Mouse (Mus musculus): Measurements from ENCODE around the gene Nxnl2. TPM values are rescaled to one million over a fixed set of nuclear protein-coding genes. Genes with fewer than 3 reads are reported as not detected.

Gene Nxnl2
- total and polyA plus RNA-seq, 3 experiments = not detected

DNA sequence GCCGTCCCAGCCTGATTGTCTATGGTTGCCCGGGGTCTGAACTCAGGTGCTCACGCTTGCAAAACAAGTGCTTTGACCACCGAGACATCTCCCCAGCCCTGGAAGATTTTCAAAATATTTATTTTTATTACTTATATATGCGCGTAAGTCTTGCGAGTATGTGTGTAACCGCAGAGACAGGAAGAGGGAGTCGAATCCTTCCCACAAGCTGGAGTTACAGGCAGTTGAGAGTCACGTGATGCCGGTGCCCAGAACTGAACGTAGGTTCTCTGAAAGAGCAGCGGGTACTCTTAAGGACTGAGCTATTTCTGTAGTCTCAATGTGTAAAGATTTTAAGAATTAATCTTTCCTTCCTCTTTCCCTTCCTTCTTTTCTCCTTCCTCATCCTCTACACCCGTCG, 23.1 kb downstream of the Nxnl2 start:
- Histone ChIP-seq H3K27ac (ENCODE audit: control insufficient read depth, low read depth, low read length) (no peak overlapping the region), H3K27me3 (ENCODE audit: control insufficient read depth in 1 of 2, insufficient read depth in 2 of 2, low read length in 2 of 2) (no peaks in the 10 kb centered on the region), H3K36me3 (ENCODE audit: control insufficient read depth in 1 of 2, insufficient read depth in 2 of 2, low read length in 2 of 2) (no peaks in the 10 kb centered on the region), H3K79me2 (ENCODE audit: control insufficient read depth, insufficient read depth, low read length, poor library complexity) (no peaks in the 10 kb centered on the region), H3K4me1 (ENCODE audit: control insufficient read depth in 1 of 2, insufficient read depth in 2 of 2, low read length in 2 of 2) (no peaks in the 10 kb centered on the region), H3K9ac (ENCODE audit: control insufficient read depth, low read depth, low read length, poor library complexity, severe bottlenecking) (no peak overlapping the region), H3K4me3 (ENCODE audit: control insufficient read depth in 1 of 2, insufficient read depth in 1 of 2, low read depth in 2 of 2, low read length in 2 of 2) (no peak overlapping the region), H3K9me3 (replicated peaks; ENCODE audit: insufficient read depth, low read length) (no peaks in the 10 kb centered on the region)
- TF ChIP-seq SMC3 (IDR thresholded peaks at IDR 0.05; ENCODE audit: low read depth, low read length) (no peak), JUND (IDR thresholded peaks at IDR 0.05; ENCODE audit: low read depth, low read length) (no peak), MEF2A (IDR thresholded peaks at IDR 0.05; ENCODE audit: extremely low read depth, insufficient replicate concordance, low read depth, low read length, poor library complexity, severe bottlenecking) (no peak), GATA1 (IDR thresholded peaks at IDR 0.05; ENCODE audit: low read depth, low read length) (no peak), TCF12 (IDR thresholded peaks at IDR 0.05; ENCODE audit: low read depth, low read length) (no peak), POLR2A (IDR thresholded peaks at IDR 0.05; ENCODE audit: control insufficient read depth in 1 of 2, insufficient read depth in 1 of 2, low read depth in 1 of 2, low read length in 2 of 2, poor library complexity in 1 of 2) (no peak), GABPA (IDR thresholded peaks at IDR 0.05; ENCODE audit: low read depth, low read length) (no peak), MYC (IDR thresholded peaks at IDR 0.05; ENCODE audit: low read depth, low read length) (no peak), RCOR1 (IDR thresholded peaks at IDR 0.05; ENCODE audit: low read depth, low read length) (no peak), ZMIZ1 (IDR thresholded peaks at IDR 0.05; ENCODE audit: low read depth, low read length) (no peak), NELFE (IDR thresholded peaks at IDR 0.05; ENCODE audit: low read depth, low read length) (no peak)
- no peak for DNase-seq (ENCODE audit: low read depth, low spot score)

DNA sequence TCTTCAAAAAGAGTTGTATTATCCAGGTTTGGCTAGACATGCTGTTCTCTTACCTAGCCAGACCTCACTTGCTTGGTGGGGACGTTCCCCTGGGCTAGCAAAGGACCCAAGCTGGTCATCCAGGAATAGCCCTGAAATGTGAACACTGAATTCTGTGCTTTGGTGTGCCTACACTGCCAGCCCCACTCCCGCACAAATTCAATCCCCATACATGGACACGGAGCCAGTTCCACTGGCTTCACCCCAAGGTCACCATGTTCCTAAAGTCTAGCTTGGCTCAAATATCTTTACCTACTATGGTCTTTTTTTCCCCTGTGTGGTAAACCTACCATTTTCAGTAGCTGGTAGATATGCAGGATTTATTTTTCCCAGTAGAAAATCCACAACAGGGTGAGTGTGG, 26.9 kb downstream of the Nxnl2 start:
- TF ChIP-seq POLR2A (IDR thresholded peaks at IDR 0.05; ENCODE audit: control insufficient read depth in 1 of 2, insufficient read depth in 1 of 2, low read depth in 1 of 2, low read length in 2 of 2, poor library complexity in 1 of 2) (no peak), ZKSCAN1 (IDR thresholded peaks at IDR 0.05; ENCODE audit: low read depth, low read length) (no peak), MAFK (IDR thresholded peaks at IDR 0.05; ENCODE audit: borderline replicate concordance, low read depth, low read length) (no peak), SMC3 (IDR thresholded peaks at IDR 0.05; ENCODE audit: low read depth, low read length) (no peak)
- no peak overlapping the region for H3K27ac ChIP-seq (ENCODE audit: control insufficient read depth, low read depth, low read length)
- no peak for DNase-seq (ENCODE audit: low read depth, low spot score)
- H3K27me3 ChIP-seq (ENCODE audit: control insufficient read depth in 1 of 2, insufficient read depth in 2 of 2, low read length in 2 of 2) = no peaks in the 10 kb centered on the region
- no peak overlapping the region for H3K4me3 ChIP-seq (ENCODE audit: control insufficient read depth in 1 of 2, insufficient read depth in 1 of 2, low read depth in 2 of 2, low read length in 2 of 2)
- H3K9me3 ChIP-seq (replicated peaks; ENCODE audit: insufficient read depth, low read length) = no peaks in the 10 kb centered on the region
- no peaks in the 10 kb centered on the region for H3K36me3 ChIP-seq (ENCODE audit: control insufficient read depth in 1 of 2, insufficient read depth in 2 of 2, low read length in 2 of 2)
- no peak overlapping the region for H3K9ac ChIP-seq (ENCODE audit: control insufficient read depth, low read depth, low read length, poor library complexity, severe bottlenecking)
- H3K4me1 ChIP-seq (ENCODE audit: control insufficient read depth in 1 of 2, insufficient read depth in 2 of 2, low read length in 2 of 2) = no peaks in the 10 kb centered on the region
- H3K79me2 ChIP-seq (ENCODE audit: control insufficient read depth, insufficient read depth, low read length, poor library complexity) = no peaks in the 10 kb centered on the region

GRCm38 (mm10) chr13:51198186-51198585, 27.4 kb downstream of the Nxnl2 start:
- H3K9ac ChIP-seq (ENCODE audit: control insufficient read depth, low read depth, low read length, poor library complexity, severe bottlenecking) = no peak overlapping the region
- no peak overlapping the region for H3K4me3 ChIP-seq (ENCODE audit: control insufficient read depth in 1 of 2, insufficient read depth in 1 of 2, low read depth in 2 of 2, low read length in 2 of 2)
- no peak overlapping the region for H3K27ac ChIP-seq (ENCODE audit: control insufficient read depth, low read depth, low read length)
- H3K36me3 ChIP-seq (ENCODE audit: control insufficient read depth in 1 of 2, insufficient read depth in 2 of 2, low read length in 2 of 2) = no peaks in the 10 kb centered on the region
- no peak for DNase-seq (ENCODE audit: low read depth, low spot score)
- no peaks in the 10 kb centered on the region for H3K79me2 ChIP-seq (ENCODE audit: control insufficient read depth, insufficient read depth, low read length, poor library complexity)
- H3K4me1 ChIP-seq (ENCODE audit: control insufficient read depth in 1 of 2, insufficient read depth in 2 of 2, low read length in 2 of 2) = no peaks in the 10 kb centered on the region
- H3K9me3 ChIP-seq (replicated peaks; ENCODE audit: insufficient read depth, low read length) = no peaks in the 10 kb centered on the region
- no peak for TF ChIP-seq MAFK (IDR thresholded peaks at IDR 0.05; ENCODE audit: borderline replicate concordance, low read depth, low read length)
- TF ChIP-seq MAZ (IDR thresholded peaks at IDR 0.05; ENCODE audit: low read depth, low read length) = no peak
- TF ChIP-seq ELF1 (IDR thresholded peaks at IDR 0.05; ENCODE audit: low read depth, low read length) = no peak
- no peak for TF ChIP-seq GABPA (IDR thresholded peaks at IDR 0.05; ENCODE audit: low read depth, low read length)
- no peak for TF ChIP-seq JUND (IDR thresholded peaks at IDR 0.05; ENCODE audit: low read depth, low read length)
- TF ChIP-seq MYC (IDR thresholded peaks at IDR 0.05; ENCODE audit: low read depth, low read length) = no peak
- TF ChIP-seq CTCF (IDR thresholded peaks at IDR 0.05 in 2 of 3, conservative IDR thresholded peaks at IDR 0.05 in 1 of 3; ENCODE audit: control insufficient read depth in 1 of 3, insufficient read depth in 1 of 3, low read depth in 2 of 3, low read length in 3 of 3, poor library complexity in 1 of 3, severe bottlenecking in 1 of 3) = no peak
- TF ChIP-seq ZNF384 (IDR thresholded peaks at IDR 0.05; ENCODE audit: low read depth, low read length) = no peak
- no peak for TF ChIP-seq EP300 (IDR thresholded peaks at IDR 0.05; ENCODE audit: low read depth in 1 of 2, low read length in 2 of 2)
- no peak for TF ChIP-seq ETS1 (IDR thresholded peaks at IDR 0.05; ENCODE audit: low read depth, low read length)
- no peak for TF ChIP-seq POLR2AphosphoS5 (IDR thresholded peaks at IDR 0.05; ENCODE audit: borderline replicate concordance, low read depth, low read length)
- TF ChIP-seq GATA1 (IDR thresholded peaks at IDR 0.05; ENCODE audit: low read depth, low read length) = no peak
- TF ChIP-seq ZC3H11A (IDR thresholded peaks at IDR 0.05; ENCODE audit: low read depth, low read length) = no peak
- no peak for TF ChIP-seq TAL1 (IDR thresholded peaks at IDR 0.05; ENCODE audit: low read length)
- no peak for TF ChIP-seq ZKSCAN1 (IDR thresholded peaks at IDR 0.05; ENCODE audit: low read depth, low read length)
- no peak for TF ChIP-seq USF2 (IDR thresholded peaks at IDR 0.05; ENCODE audit: borderline replicate concordance in 1 of 2, insufficient read depth in 1 of 2, low read depth in 1 of 2, low read length in 2 of 2)
- no peak for TF ChIP-seq ZMIZ1 (IDR thresholded peaks at IDR 0.05; ENCODE audit: low read depth, low read length)
- no peaks in the 10 kb centered on the region for H3K27me3 ChIP-seq (ENCODE audit: control insufficient read depth in 1 of 2, insufficient read depth in 2 of 2, low read length in 2 of 2)

Data from MEL (cell line).